Mouse (Mus musculus) megakaryocyte, embryonic 14.5 days (primary cell): ENCODE measurements around the gene Tbc1d8.

Experiments
- FLI1 ChIP-seq: IDR thresholded peaks from 2 replicates; pipeline ENCODE4 v1.6.1; 2012; ENCODE audit warnings: low read length, inconsistent platforms, mixed read lengths
- GATA1 ChIP-seq: IDR thresholded peaks from 3 replicates; pipeline ENCODE4 v1.6.1; 2012; ENCODE audit warnings: mixed read lengths, low read length, inconsistent platforms, borderline replicate concordance

GRCm38 (mm10) chr1:39398284-39398683 is 80.3 kb downstream of the Tbc1d8 start:
- no peak for TF ChIP-seq GATA1
- TF ChIP-seq FLI1, result no peak
